Mouse (Mus musculus): ENCODE results near the gene Itga9. TPM values are rescaled to one million over a fixed set of nuclear protein-coding genes. Genes with fewer than 3 reads are reported as not detected.

The Itga9 gene
- polyA plus RNA-seq, 1 experiment from 2014 or later = 12.2 TPM

DNA sequence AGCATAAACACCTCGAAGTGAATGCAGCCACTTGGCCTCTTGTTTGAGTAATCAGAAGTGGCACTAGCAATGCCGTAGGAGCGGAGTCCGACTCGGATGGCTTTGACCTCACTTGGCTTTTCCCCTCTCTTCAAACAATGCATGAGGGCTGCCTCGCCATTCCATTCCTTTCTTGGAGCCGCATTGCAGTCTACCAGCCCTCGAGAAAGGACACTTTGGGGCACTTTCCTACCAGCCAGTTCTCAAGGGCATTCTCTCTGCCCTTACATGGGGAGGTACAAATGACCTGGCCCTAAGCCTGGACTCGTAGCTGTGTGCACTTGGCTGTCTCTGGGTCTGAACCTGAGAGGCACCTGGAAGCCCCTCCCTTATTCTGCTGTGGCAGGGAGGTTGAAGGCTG is 134.8 kb downstream of the Itga9 start:
- no peaks in the 10 kb centered on the region for H3K36me3 ChIP-seq
- no peak overlapping the region for H3K4me2 ChIP-seq (replicated peaks)
- ATAC-seq = no peak
- no peak overlapping the region for H3K27ac ChIP-seq
- WGBS = 61% methylated on average over 9 of the region's 9 CpGs
- H3K4me1 ChIP-seq (replicated peaks) = peaks cover 15% of the 10 kb centered on the region
- no peak overlapping the region for H3K4me3 ChIP-seq (replicated peaks)
- no peaks in the 10 kb centered on the region for H3K9me3 ChIP-seq
- no peak overlapping the region for H3K9ac ChIP-seq
- H3K27me3 ChIP-seq (replicated peaks) = no peaks in the 10 kb centered on the region

DNA sequence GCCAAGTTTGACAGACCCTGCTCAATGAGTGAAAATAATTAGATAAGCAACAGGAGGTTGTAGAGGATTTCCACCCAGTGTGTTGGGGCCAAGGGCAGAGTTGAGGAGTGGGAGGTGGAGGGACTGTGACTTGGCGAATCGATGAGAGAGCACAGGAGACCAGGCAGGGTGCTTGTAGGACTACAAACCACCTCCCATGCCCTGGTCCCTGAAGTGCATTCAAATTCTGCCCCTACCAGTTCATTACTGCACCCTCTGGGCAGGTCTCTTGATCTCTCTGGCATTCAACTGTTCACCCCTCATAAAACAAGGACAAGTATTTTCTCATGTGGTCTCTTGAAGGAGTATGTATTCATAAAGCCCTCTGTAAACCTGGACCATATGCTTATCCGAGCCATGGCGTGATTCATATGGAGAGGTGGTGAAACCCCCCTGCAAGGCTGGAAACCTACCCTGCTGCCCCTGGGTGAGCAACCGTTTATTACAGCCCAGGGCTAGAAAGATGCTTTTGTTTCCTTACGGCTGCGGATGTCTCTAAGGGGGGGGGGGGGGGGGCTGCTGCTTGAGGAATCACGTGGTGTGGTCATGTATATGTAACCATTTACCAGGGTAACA is 143.0 kb downstream of the Itga9 start:
- Histone ChIP-seq H3K9ac (no peak overlapping the region), H3K4me2 (replicated peaks) (no peak overlapping the region), H3K4me1 (replicated peaks) (no peaks in the 10 kb centered on the region; the same call in 1 of the 2 replicates), H3K9me3 (no peaks in the 10 kb centered on the region), H3K36me3 (no peaks in the 10 kb centered on the region), H3K4me3 (replicated peaks) (no peak overlapping the region), H3K27ac (no peak overlapping the region), H3K27me3 (replicated peaks) (no peaks in the 10 kb centered on the region)
- 49% methylated on average over 8 of the region's 8 CpGs for WGBS
- no peak for ATAC-seq

DNA sequence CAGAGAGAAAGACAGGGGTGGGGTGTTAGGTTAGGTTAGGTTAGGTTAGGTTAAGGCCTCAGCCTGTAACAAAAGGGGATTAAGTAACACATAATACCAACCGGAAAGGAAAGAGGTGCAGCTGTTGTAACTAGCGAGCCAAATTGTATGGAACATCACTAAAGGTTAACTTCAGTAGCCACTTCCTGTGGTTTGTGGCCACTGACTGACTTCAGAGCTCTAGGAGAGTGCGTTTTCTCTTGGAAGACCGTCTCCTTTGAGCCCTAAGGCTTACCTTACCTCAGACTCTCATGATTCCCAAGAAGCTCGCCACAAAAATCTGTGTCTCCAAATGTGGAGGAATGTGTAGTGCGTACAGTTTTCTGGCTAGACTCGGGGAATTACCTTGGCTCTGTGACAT is 144.3 kb downstream of the Itga9 start:
- H3K9me3 ChIP-seq = no peaks in the 10 kb centered on the region
- WGBS = 85% methylated on average over 7 of the region's 7 CpGs

DNA sequence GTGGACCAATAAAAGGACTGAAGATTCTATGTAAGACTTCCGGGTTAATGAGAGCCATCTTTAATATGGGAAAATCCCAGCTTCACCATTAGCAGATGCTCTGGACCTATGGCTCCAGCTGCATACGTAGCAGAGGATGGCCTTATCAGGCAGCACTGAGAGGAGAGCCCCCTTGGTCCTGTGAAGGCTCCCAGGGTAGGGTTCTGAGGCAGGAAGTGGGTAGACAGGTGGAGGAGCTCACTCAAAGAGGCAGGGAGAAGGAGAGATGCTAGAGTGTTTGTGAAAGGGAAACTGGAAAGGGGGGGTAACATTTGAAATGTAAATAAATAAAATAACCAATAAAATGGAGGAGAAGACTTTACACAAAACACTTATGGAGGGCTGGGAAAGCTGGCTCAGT is 145.9 kb downstream of the Itga9 start:
- Histone ChIP-seq H3K4me2 (replicated peaks) (no peak overlapping the region), H3K27ac (no peak overlapping the region), H3K36me3 (no peaks in the 10 kb centered on the region), H3K9ac (no peak overlapping the region), H3K9me3 (no peaks in the 10 kb centered on the region), H3K4me1 (replicated peaks) (no peaks in the 10 kb centered on the region; the same call in 1 of the 2 replicates), H3K27me3 (replicated peaks) (no peaks in the 10 kb centered on the region), H3K4me3 (replicated peaks) (no peak overlapping the region)
- ATAC-seq = no peak
- WGBS = 85% methylated on average over 2 of the region's 2 CpGs

More for the DNA sequence above, 144.3 kb downstream of the Itga9 start:
- H3K4me2 ChIP-seq (replicated peaks) = no peak overlapping the region
- no peaks in the 10 kb centered on the region for H3K36me3 ChIP-seq
- ATAC-seq = no peak
- H3K27ac ChIP-seq = no peak overlapping the region
- H3K9ac ChIP-seq = no peak overlapping the region
- H3K4me1 ChIP-seq (replicated peaks) = no peaks in the 10 kb centered on the region; the same call in 1 of the 2 replicates
- H3K27me3 ChIP-seq (replicated peaks) = no peaks in the 10 kb centered on the region
- no peak overlapping the region for H3K4me3 ChIP-seq (replicated peaks)

DNA sequence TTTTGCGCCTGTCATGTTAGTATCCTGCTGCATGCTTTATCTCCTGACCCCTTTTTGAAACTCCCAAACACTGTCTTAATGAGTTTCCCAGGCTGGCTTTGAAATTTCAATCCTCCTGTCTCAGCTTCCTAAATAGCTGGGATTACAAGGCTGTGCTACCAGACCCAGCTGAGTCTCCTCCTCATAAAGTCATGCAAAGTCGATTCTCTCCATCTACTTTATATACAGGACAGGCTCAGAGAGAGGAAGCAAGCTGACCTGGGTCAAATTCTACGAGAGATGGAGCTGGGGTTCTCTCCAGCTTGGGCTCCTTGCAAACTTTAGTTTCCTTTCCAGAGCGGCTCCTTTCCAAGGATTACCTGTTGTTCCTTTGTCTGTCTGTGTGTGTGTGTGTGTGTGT is 153.0 kb downstream of the Itga9 start:
- no peak overlapping the region for H3K4me2 ChIP-seq (replicated peaks)
- WGBS = 46% methylated on average over 4 of the region's 4 CpGs
- H3K9ac ChIP-seq = no peak overlapping the region
- no peak overlapping the region for H3K4me3 ChIP-seq (replicated peaks)
- no peaks in the 10 kb centered on the region for H3K9me3 ChIP-seq
- H3K27me3 ChIP-seq (replicated peaks) = no peaks in the 10 kb centered on the region
- no peak for ATAC-seq
- no peak overlapping the region for H3K27ac ChIP-seq
- peaks cover 8% of the 10 kb centered on the region for H3K4me1 ChIP-seq (replicated peaks)
- no peaks in the 10 kb centered on the region for H3K36me3 ChIP-seq

DNA sequence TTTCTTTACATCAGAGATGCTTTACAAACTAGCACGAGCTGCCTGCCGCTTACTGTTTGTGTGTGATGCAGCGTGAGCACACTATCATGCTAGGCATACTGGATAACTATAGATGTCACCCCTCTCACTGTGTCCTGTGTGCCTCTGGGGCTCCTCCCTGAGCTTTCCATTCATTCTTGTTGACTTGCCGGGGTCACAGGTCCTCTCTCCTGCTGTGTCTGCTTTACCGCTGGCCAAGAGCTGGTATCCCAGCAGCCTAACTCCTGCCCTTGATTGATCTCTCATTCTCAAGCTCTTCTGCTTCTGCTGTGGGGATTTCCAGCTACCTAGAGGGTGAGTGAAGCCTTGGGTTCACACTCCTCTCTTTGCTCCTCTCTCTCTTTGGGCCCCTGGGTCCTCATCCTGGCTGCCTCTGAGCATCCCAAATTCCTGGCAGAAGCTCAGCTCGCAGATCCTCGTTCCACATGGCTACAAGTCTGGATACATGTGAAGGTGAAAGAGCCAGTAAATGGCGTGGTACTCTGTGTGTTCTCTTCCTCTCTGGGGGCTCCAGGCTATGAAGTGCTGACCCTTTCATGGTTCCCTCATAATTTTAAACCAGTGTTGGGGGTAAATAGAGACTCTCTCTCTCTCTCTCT is 155.6 kb downstream of the Itga9 start:
- no peaks in the 10 kb centered on the region for H3K36me3 ChIP-seq
- H3K9me3 ChIP-seq = no peaks in the 10 kb centered on the region
- ATAC-seq = no peak
- peaks cover 10% of the 10 kb centered on the region for H3K4me1 ChIP-seq (replicated peaks)
- H3K4me2 ChIP-seq (replicated peaks) = no peak overlapping the region
- 0 out of 2 replicates have a peak overlapping the region, but pooled peaks have one; percentile 5 for H3K27ac ChIP-seq
- no peak overlapping the region for H3K4me3 ChIP-seq (replicated peaks)
- no peak overlapping the region for H3K9ac ChIP-seq
- 64% methylated on average over 8 of the region's 8 CpGs for WGBS
- no peaks in the 10 kb centered on the region for H3K27me3 ChIP-seq (replicated peaks)

DNA sequence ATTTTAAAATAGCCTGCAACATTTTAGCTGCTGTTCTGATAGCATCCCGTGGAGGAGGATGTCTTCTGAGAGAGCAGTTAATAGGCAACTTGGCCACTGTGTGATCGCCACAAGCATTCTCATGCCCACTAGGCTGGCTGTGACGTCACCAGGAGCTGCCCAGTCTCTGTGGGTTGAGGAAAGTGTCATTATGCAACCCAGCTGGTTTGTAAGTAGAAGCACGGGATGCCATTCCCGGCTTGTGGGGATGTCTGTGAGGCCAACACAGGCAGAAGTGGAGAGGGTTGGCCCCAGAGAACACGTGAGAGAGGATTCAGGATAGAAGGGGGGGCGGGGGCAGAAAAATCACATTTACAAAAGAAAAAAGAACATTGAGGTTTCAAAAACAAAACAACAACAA is 156.3 kb downstream of the Itga9 start:
- no peaks in the 10 kb centered on the region for H3K27me3 ChIP-seq (replicated peaks)
- no peak overlapping the region for H3K9ac ChIP-seq
- H3K9me3 ChIP-seq = no peaks in the 10 kb centered on the region
- WGBS = 47% methylated on average over 7 of the region's 7 CpGs
- no peak overlapping the region for H3K27ac ChIP-seq
- no peak overlapping the region for H3K4me3 ChIP-seq (replicated peaks)
- no peak for ATAC-seq
- peaks cover 10% of the 10 kb centered on the region for H3K4me1 ChIP-seq (replicated peaks)
- H3K4me2 ChIP-seq (replicated peaks) = no peak overlapping the region
- no peaks in the 10 kb centered on the region for H3K36me3 ChIP-seq

DNA sequence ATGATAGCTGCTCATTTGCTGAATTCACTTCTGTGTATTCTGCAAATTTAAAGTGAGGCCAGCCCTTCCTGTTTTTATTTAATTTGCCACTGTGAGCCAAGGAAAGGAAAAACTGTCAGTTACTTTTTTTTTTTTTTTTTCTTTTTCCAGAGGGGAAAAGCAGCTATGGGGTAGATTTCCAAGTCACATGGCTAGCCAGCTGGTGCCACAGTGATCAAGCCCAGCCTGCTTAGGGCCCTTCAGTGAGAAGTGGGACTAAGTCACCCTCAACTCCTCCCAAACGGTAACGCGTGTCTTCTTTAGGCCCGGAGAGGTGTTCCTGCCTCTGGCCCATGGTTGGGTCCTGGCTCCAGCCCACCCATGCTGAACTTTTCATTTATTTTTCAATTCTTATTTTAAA is 156.7 kb downstream of the Itga9 start:
- Histone ChIP-seq H3K36me3 (no peaks in the 10 kb centered on the region), H3K4me1 (replicated peaks) (peaks cover 10% of the 10 kb centered on the region), H3K27ac (no peak overlapping the region), H3K4me3 (replicated peaks) (no peak overlapping the region), H3K9ac (no peak overlapping the region), H3K27me3 (replicated peaks) (no peaks in the 10 kb centered on the region), H3K4me2 (replicated peaks) (no peak overlapping the region), H3K9me3 (no peaks in the 10 kb centered on the region)
- WGBS = 76% methylated on average over 4 of the region's 4 CpGs
- ATAC-seq = no peak

DNA sequence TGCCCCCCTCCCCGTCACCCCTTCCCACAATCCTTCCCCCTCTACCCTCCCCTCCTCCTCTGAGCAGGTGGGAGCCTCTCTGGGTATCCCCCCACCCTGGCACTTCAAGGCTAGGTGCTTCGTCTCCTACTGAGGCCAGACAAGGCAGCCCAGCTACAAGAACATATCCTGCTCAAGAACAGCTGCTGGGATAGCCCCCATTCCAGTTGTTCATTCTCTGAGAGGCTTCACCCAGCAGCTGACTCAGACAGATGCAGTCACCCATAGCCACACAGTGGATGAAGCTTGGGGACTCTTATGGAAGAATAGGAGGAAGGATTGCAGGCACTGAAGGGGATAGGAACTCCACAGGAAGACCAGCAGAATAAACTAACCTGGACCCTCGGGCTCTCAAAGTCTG is 157.2 kb downstream of the Itga9 start:
- ATAC-seq = no peak
- H3K4me1 ChIP-seq (replicated peaks) = peaks cover 10% of the 10 kb centered on the region

DNA sequence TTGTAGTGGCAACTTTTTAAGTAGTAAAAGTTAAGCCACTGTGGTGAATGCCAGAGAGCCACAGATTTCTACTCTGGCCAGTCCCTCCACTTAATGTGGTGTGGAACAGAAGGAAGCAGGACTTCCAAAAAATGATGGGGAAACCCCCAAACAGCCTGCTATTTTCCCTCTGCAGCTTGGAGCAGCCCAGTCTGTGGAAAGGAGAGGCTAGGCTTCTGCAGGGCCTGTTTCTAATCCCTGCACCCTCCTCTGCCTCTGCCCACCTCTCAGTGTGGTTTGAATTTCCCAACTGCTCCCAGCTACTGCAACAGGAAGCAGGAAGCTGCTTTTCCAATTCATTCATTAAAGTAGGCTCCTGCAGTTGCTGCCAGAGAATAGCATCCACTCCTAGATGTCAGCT is 158.6 kb downstream of the Itga9 start:
- H3K36me3 ChIP-seq = no peaks in the 10 kb centered on the region
- no peaks in the 10 kb centered on the region for H3K27me3 ChIP-seq (replicated peaks)
- peaks cover 10% of the 10 kb centered on the region for H3K4me1 ChIP-seq (replicated peaks)
- H3K4me2 ChIP-seq (replicated peaks) = no peak overlapping the region
- H3K4me3 ChIP-seq (replicated peaks) = no peak overlapping the region
- H3K9ac ChIP-seq = no peak overlapping the region
- no peaks in the 10 kb centered on the region for H3K9me3 ChIP-seq
- H3K27ac ChIP-seq = no peak overlapping the region
- no peak for ATAC-seq

More for the DNA sequence above, 157.2 kb downstream of the Itga9 start:
- Histone ChIP-seq H3K4me2 (replicated peaks) (no peak overlapping the region), H3K27ac (no peak overlapping the region), H3K4me3 (replicated peaks) (no peak overlapping the region), H3K36me3 (no peaks in the 10 kb centered on the region), H3K27me3 (replicated peaks) (no peaks in the 10 kb centered on the region), H3K9ac (no peak overlapping the region), H3K9me3 (no peaks in the 10 kb centered on the region)
- WGBS = 75% methylated on average over 3 of the region's 3 CpGs

DNA sequence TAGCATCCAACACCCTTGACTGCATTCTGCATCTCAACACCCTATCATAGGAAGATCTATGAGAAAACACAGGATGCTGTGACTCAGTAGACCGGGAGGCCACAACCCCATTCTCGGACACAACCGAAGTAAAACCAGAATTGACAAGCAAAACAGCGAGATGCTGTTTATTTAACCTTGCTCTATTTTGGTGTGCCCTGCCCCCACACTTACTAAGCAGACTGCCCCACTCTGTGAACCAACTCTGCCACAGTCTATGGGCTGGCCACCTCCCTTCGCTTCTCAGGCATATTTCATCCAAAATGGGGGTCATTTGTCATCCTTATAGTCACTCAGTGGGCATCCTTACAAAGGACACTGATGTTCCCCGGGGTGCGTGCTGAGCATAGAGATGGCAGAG is 160.5 kb downstream of the Itga9 start:
- ATAC-seq = no peak
- Histone ChIP-seq H3K27ac (no peak overlapping the region), H3K36me3 (no peaks in the 10 kb centered on the region), H3K9me3 (no peaks in the 10 kb centered on the region), H3K9ac (no peak overlapping the region), H3K4me3 (replicated peaks) (no peak overlapping the region), H3K4me1 (replicated peaks) (peaks cover 7% of the 10 kb centered on the region), H3K27me3 (replicated peaks) (no peaks in the 10 kb centered on the region), H3K4me2 (replicated peaks) (no peak overlapping the region)
- 77% methylated on average over 7 of the region's 7 CpGs for WGBS

DNA sequence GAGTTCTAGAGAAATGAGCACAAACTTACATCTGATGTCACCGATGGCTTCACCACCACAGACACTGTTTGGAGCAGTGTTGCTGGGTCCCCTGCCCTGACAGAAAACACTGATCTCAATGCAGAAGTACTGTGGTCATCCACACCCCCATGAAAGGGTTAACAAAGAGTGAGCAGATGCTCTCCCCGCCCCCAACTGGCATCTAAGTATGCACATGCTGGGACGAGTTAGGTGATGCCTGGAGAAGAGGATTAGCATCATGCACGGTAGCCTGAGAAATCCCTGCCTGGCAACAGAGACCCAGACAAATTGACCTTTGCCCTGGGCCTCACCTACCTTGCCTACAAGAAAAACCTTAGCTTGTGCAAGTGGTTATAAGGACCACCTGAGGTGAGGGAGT is 162.1 kb downstream of the Itga9 start:
- H3K4me3 ChIP-seq (replicated peaks) = no peak overlapping the region
- H3K4me2 ChIP-seq (replicated peaks) = no peak overlapping the region
- H3K27me3 ChIP-seq (replicated peaks) = no peaks in the 10 kb centered on the region
- H3K9ac ChIP-seq = no peak overlapping the region
- no peak for ATAC-seq
- H3K4me1 ChIP-seq (replicated peaks) = peaks cover 2% of the 10 kb centered on the region; the same call in 1 of the 2 replicates
- WGBS = 47% methylated on average over 4 of the region's 4 CpGs
- no peaks in the 10 kb centered on the region for H3K9me3 ChIP-seq
- no peaks in the 10 kb centered on the region for H3K36me3 ChIP-seq
- H3K27ac ChIP-seq = no peak overlapping the region

DNA sequence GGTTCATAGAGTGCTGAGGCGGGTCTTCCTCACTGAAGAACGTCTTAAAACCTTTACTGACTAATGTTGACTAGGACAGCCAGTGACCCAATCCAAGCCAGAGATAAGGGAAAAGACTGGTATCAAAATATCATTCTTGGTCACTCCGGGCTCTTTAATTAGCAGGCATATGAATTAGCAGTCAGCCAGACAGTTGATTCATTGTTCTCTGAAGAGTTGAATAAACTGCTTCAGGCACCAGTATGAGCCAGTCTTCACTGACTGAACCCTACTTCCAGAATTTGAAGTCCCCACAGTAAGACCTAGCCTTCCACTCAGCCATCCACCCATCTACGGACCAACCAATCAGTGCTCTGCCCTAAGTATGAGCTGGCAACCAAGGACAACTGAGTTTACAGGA is 163.9 kb downstream of the Itga9 start:
- no peak overlapping the region for H3K27ac ChIP-seq
- no peak overlapping the region for H3K9ac ChIP-seq
- no peak overlapping the region for H3K4me2 ChIP-seq (replicated peaks)
- no peaks in the 10 kb centered on the region for H3K9me3 ChIP-seq
- no peak for ATAC-seq
- no peak overlapping the region for H3K4me3 ChIP-seq (replicated peaks)
- no peaks in the 10 kb centered on the region for H3K36me3 ChIP-seq
- H3K27me3 ChIP-seq (replicated peaks) = no peaks in the 10 kb centered on the region
- H3K4me1 ChIP-seq (replicated peaks) = no peaks in the 10 kb centered on the region; the same call in 1 of the 2 replicates
- WGBS = 79% methylated on average over 4 of the region's 4 CpGs

Measured in intestine, embryonic 15.5 days (tissue).